Mouse (Mus musculus): ENCODE data around the gene Scnn1a. TPM values are rescaled to one million over a fixed set of nuclear protein-coding genes. Genes with fewer than 3 reads are reported as not detected.

Gene Scnn1a
- total and polyA plus RNA-seq, 2 experiments from 2014 or later, result 0.46 TPM

DNA sequence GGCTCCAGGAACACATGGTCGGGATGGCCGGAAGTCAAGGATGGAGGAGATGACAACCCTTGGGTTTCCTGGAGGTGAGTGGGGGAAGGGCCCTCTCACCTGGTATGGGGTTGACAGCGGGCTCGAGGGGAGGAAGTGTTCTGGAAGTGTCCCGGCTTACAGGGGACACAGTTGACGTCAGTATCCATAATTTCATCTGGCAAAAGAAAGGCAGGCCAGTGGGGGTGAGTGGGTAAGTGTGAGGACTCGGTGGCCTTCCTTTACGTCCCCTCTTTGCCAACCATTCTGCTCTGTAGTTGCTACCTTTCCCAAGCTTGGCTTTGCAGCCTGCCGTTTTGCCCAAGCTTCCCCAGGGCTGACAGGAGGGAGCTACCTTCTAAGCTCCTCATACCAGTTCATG, 8.3 kb upstream of the Scnn1a start:
- peaks cover 21% of the 10 kb centered on the region for H3K4me1 ChIP-seq (ENCODE audit: control insufficient read depth, insufficient read depth)
- DNase-seq (ENCODE audit: low spot score), result no peak
- TF ChIP-seq EP300 (IDR thresholded peaks at IDR 0.05; ENCODE audit: low read depth) (no peak), CTCF (IDR thresholded peaks at IDR 0.05; ENCODE audit: low read depth) (no peak)
- peak overlapping the region; percentile 85 for H3K9ac ChIP-seq (replicated peaks; ENCODE audit: low read depth, low read length)
- H3K4me2 ChIP-seq (ENCODE audit: low read depth, low read length), result peak overlapping the region; percentile 84
- no peaks in the 10 kb centered on the region for H3K9me3 ChIP-seq (replicated peaks; ENCODE audit: control insufficient read depth, low read length)
- H3K36me3 ChIP-seq (replicated peaks; ENCODE audit: control insufficient read depth, insufficient read depth, low read length), result peaks cover 41% of the 10 kb centered on the region
- peak overlapping the region; percentile 63 for H3K4me3 ChIP-seq (ENCODE audit: low read depth, low read length)
- H3K27me3 ChIP-seq (ENCODE audit: control insufficient read depth, insufficient read depth, low read length), result no peaks in the 10 kb centered on the region
- 63% methylated on average over 9 of the region's 9 CpGs for WGBS
- no peak for ATAC-seq (ENCODE audit: insufficient read depth, low read depth)
- H3K27ac ChIP-seq (ENCODE audit: low read depth), result no peak overlapping the region

DNA sequence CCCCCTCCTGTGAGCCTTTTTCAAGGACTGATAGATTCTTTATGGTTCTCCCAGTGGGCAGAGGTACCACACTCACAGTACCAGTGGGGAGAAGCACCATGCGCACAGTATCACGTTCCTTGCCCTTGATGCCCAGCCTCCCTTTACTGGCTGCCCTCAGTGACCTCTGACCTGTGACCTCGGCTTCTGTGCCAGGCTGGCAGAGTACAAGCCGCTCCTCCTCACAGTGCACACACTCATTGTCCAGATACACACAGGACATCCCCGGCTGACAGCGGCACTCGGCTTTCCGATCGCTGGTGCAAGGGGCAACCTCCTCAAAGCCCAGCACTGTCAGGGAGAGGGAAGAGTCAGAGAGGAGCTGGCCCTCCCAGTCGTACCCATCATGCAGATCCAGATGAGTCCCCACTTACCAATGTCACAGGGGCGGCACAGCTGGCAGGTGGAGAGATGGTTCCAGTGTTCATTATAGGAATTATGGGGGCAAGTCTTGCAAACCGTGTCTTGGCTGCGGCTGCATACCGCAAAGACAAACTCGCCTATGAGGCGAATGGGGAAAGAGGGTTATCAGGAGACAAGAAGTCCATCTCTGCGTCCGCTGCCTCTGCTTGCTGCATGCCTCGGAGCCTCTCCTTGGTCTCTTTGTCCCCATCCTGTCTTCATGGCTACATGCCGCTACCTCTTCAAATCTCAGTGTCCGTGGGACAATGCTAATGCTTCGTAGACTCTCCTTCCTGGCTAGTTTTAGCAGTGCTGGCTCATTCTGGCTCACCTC, 7.7 kb upstream of the Scnn1a start:
- TF ChIP-seq EP300 (IDR thresholded peaks at IDR 0.05; ENCODE audit: low read depth) (no peak), CTCF (IDR thresholded peaks at IDR 0.05; ENCODE audit: low read depth) (no peak)
- ATAC-seq (ENCODE audit: insufficient read depth, low read depth) (no peak), DNase-seq (ENCODE audit: low spot score) (no peak)
- Histone ChIP-seq H3K4me3 (ENCODE audit: low read depth, low read length) (peak overlapping the region; percentile 63), H3K9ac (replicated peaks; ENCODE audit: low read depth, low read length) (peak overlapping the region; percentile 85), H3K27me3 (ENCODE audit: control insufficient read depth, insufficient read depth, low read length) (no peaks in the 10 kb centered on the region), H3K4me1 (ENCODE audit: control insufficient read depth, insufficient read depth) (peaks cover 21% of the 10 kb centered on the region), H3K4me2 (ENCODE audit: low read depth, low read length) (peak overlapping the region; percentile 84), H3K9me3 (replicated peaks; ENCODE audit: control insufficient read depth, low read length) (no peaks in the 10 kb centered on the region), H3K27ac (ENCODE audit: low read depth) (peak overlapping the region; percentile 77), H3K36me3 (replicated peaks; ENCODE audit: control insufficient read depth, insufficient read depth, low read length) (peaks cover 37% of the 10 kb centered on the region)
- 43% methylated on average over 22 of the region's 22 CpGs for WGBS

DNA sequence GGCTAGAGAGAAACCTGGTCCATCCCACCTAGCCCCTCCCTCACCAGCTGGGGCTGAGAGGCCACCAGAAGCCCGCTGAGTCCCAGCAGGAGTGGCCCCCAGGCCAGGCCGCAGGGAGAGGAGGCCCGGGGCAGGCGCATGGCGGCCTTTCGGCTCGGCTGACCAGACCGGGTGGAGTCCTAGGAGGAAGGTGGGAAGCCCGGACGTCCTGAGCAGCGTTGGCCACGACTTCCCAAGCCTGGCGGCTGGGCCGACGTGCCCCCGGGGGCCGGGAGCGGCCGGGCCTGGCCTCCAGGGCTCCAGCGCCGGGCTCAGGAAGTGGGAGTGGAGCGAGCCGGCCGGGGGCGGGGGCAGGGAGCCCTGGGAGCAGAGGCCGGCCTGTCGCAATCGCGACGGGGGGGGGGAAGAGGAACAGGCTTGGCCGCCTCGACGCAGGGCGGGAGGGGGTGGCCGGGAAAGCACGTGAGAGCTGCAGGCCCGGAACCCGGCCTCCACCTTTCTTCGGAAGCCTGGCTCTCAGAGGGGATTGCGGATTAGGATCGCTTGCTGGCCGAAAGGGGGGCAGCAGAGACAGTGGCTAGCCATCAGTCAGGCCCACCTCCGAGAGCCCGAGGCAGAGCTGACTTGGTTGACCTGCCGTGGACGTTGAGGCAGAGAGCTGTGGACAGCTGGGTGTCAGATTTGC, 6.8 kb upstream of the Scnn1a start, which contains the start of gene Ltbr:
TSS of gene Ltbr (minus strand) at position 340 of the 685 bp plus-strand sequence.
- peak within 1 kb of the TSS; percentile 77 for H3K27ac ChIP-seq (ENCODE audit: low read depth)
- DNase-seq (ENCODE audit: low spot score) (peak; percentile 91), ATAC-seq (ENCODE audit: insufficient read depth, low read depth) (peak; percentile 95)
- peak within 1 kb of the TSS; percentile 63 for H3K4me3 ChIP-seq (ENCODE audit: low read depth, low read length)
- H3K36me3 ChIP-seq (replicated peaks; ENCODE audit: control insufficient read depth, insufficient read depth, low read length), result peaks cover 29% of the 10 kb centered on the region
- H3K4me1 ChIP-seq (ENCODE audit: control insufficient read depth, insufficient read depth), result peaks cover 21% of the 10 kb centered on the region
- H3K27me3 ChIP-seq (ENCODE audit: control insufficient read depth, insufficient read depth, low read length), result no peaks in the 10 kb centered on the region
- TF ChIP-seq CTCF (IDR thresholded peaks at IDR 0.05; ENCODE audit: low read depth) (no peak), EP300 (IDR thresholded peaks at IDR 0.05; ENCODE audit: low read depth) (peak; percentile 70)
- peak within 1 kb of the TSS; percentile 84 for H3K4me2 ChIP-seq (ENCODE audit: low read depth, low read length)
- WGBS, result 2% methylated on average over 41 of the region's 46 CpGs
- no peaks in the 10 kb centered on the region for H3K9me3 ChIP-seq (replicated peaks; ENCODE audit: control insufficient read depth, low read length)
- peak within 1 kb of the TSS; percentile 85 for H3K9ac ChIP-seq (replicated peaks; ENCODE audit: low read depth, low read length)

GRCm38 (mm10) chr6:125314231-125314563, 6.3 kb upstream of the Scnn1a start:
- DNase-seq (ENCODE audit: low spot score) (no peak), ATAC-seq (ENCODE audit: insufficient read depth, low read depth) (peak; percentile 9)
- WGBS, result 56% methylated on average over 7 of the region's 7 CpGs
- peak overlapping the region; percentile 64 for H3K27ac ChIP-seq (ENCODE audit: low read depth)
- no peak for TF ChIP-seq EP300 (IDR thresholded peaks at IDR 0.05; ENCODE audit: low read depth)
- no peak for TF ChIP-seq CTCF (IDR thresholded peaks at IDR 0.05; ENCODE audit: low read depth)
- H3K4me1 ChIP-seq (ENCODE audit: control insufficient read depth, insufficient read depth), result peaks cover 21% of the 10 kb centered on the region
- H3K4me3 ChIP-seq (ENCODE audit: low read depth, low read length), result peak overlapping the region; percentile 63
- peaks cover 25% of the 10 kb centered on the region for H3K36me3 ChIP-seq (replicated peaks; ENCODE audit: control insufficient read depth, insufficient read depth, low read length)
- no peaks in the 10 kb centered on the region for H3K27me3 ChIP-seq (ENCODE audit: control insufficient read depth, insufficient read depth, low read length)
- H3K9ac ChIP-seq (replicated peaks; ENCODE audit: low read depth, low read length), result peak overlapping the region; percentile 85
- no peaks in the 10 kb centered on the region for H3K9me3 ChIP-seq (replicated peaks; ENCODE audit: control insufficient read depth, low read length)
- peak overlapping the region; percentile 84 for H3K4me2 ChIP-seq (ENCODE audit: low read depth, low read length)

DNA sequence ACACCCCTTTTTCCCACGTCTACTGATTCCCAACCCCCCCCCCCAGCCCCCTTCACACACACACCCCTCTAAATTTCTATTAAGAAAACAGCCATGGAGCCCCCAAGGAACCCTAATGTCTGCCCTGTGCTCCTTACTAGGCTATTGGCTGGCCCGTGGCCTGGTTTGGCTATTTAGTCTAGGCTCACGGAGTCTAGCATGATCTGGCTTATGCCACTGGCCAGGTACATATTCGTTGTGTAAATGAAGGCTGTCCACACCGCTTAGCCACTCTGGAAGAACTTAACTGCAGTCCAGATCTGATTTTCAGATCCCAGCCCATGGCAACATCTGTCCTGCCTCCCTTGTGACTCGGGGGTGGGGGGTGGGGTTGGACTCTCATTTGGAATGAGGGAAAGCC, 5.7 kb upstream of the Scnn1a start:
- Histone ChIP-seq H3K27me3 (ENCODE audit: control insufficient read depth, insufficient read depth, low read length) (no peaks in the 10 kb centered on the region), H3K9me3 (replicated peaks; ENCODE audit: control insufficient read depth, low read length) (no peaks in the 10 kb centered on the region), H3K4me3 (ENCODE audit: low read depth, low read length) (no peak overlapping the region), H3K36me3 (replicated peaks; ENCODE audit: control insufficient read depth, insufficient read depth, low read length) (peaks cover 19% of the 10 kb centered on the region), H3K9ac (replicated peaks; ENCODE audit: low read depth, low read length) (no peak overlapping the region), H3K27ac (ENCODE audit: low read depth) (no peak overlapping the region), H3K4me2 (ENCODE audit: low read depth, low read length) (no peak overlapping the region), H3K4me1 (ENCODE audit: control insufficient read depth, insufficient read depth) (peaks cover 22% of the 10 kb centered on the region)
- TF ChIP-seq EP300 (IDR thresholded peaks at IDR 0.05; ENCODE audit: low read depth) (no peak), CTCF (IDR thresholded peaks at IDR 0.05; ENCODE audit: low read depth) (no peak)
- 81% methylated on average over 6 of the region's 6 CpGs for WGBS
- DNase-seq (ENCODE audit: low spot score), result no peak
- no peak for ATAC-seq (ENCODE audit: insufficient read depth, low read depth)

Measured in heart, postnatal 0 days (tissue).